ENCODE assay signal across 8 mouse cellular contexts in genomic region chr8:111881591-111881990, GRCm38 (mm10). TPM values are rescaled to one million over a fixed set of nuclear protein-coding genes. Genes with fewer than 3 reads are reported as not detected.
DNase-seq lines count a peak whose midpoint lies in the region; ATAC-seq and TF ChIP-seq lines count a peak whose summit lies in the region.

No protein-coding gene starts in this region.

- H3K4me2 ChIP-seq in forebrain, embryonic 11.5 days (ENCODE audit: low read depth, low read length, severe bottlenecking), result no peak overlapping the region
- no peak overlapping the region for H3K4me2 ChIP-seq in forebrain, embryonic 12.5 days
- no peak overlapping the region for H3K4me2 ChIP-seq in midbrain, embryonic 14.5 days (ENCODE audit: low read length)
- H3K4me2 ChIP-seq in midbrain, embryonic 13.5 days (replicated peaks), result no peak overlapping the region

- no peak for TF ChIP-seq POLR2A in liver, adult 2 months (IDR thresholded peaks at IDR 0.05; ENCODE audit: extremely low read depth, insufficient read depth, low read length)

- no peak overlapping the region for H3K27ac ChIP-seq in forebrain, embryonic 11.5 days (ENCODE audit: low read depth, low read length)
- no peak overlapping the region for H3K27ac ChIP-seq in forebrain, embryonic 12.5 days
- no peak overlapping the region for H3K27ac ChIP-seq in midbrain, embryonic 14.5 days (replicated peaks; ENCODE audit: low read depth, low read length)
- no peak overlapping the region for H3K27ac ChIP-seq in midbrain, embryonic 13.5 days
- H3K27ac ChIP-seq in liver, adult 2 months (replicated peaks; ENCODE audit: insufficient read depth, low read depth, low read length), result no peak overlapping the region

- ATAC-seq in forebrain, embryonic 11.5 days (replicated peaks; ENCODE audit: low FRiP score), result no peak
- no peak for ATAC-seq in forebrain, embryonic 12.5 days (ENCODE audit: low FRiP score)
- no peak for ATAC-seq in midbrain, embryonic 14.5 days (ENCODE audit: low FRiP score, low TSS enrichment)
- ATAC-seq in midbrain, embryonic 13.5 days, result no peak
- ATAC-seq in erythroblast, adult 5-6 weeks (replicated peaks; ENCODE audit: low FRiP score, poor library complexity, severe bottlenecking), result peak; percentile 71

- peak; percentile 66 for DNase-seq in forebrain, embryonic 11.5 days (ENCODE audit: low spot score)
- peak; percentile 80 for DNase-seq in midbrain, embryonic 14.5 days
- peak; percentile 79 for DNase-seq in brain, adult 2 months (ENCODE audit: low read depth, low spot score)
- peak; percentile 20 for DNase-seq in liver, adult 2 months (ENCODE audit: extremely low read depth, low read depth, low spot score)
- DNase-seq in right cerebral cortex, postnatal 14 days, result peak; percentile 23

- H3K4me3 ChIP-seq in forebrain, embryonic 11.5 days (ENCODE audit: low read depth, low read length), result no peak overlapping the region
- H3K4me3 ChIP-seq in forebrain, embryonic 12.5 days (replicated peaks), result no peak overlapping the region
- no peak overlapping the region for H3K4me3 ChIP-seq in midbrain, embryonic 14.5 days (replicated peaks; ENCODE audit: low read depth, low read length)
- no peak overlapping the region for H3K4me3 ChIP-seq in midbrain, embryonic 13.5 days (replicated peaks)
- H3K4me3 ChIP-seq in liver, adult 2 months (ENCODE audit: insufficient read depth, low read depth, low read length), result no peak overlapping the region

- no peaks in the 10 kb centered on the region for H3K9me3 ChIP-seq in forebrain, embryonic 11.5 days (ENCODE audit: control insufficient read depth, low read length)
- H3K9me3 ChIP-seq in forebrain, embryonic 12.5 days, result no peaks in the 10 kb centered on the region
- H3K9me3 ChIP-seq in midbrain, embryonic 14.5 days (ENCODE audit: control insufficient read depth, low read length), result no peaks in the 10 kb centered on the region
- no peaks in the 10 kb centered on the region for H3K9me3 ChIP-seq in midbrain, embryonic 13.5 days

- no peaks in the 10 kb centered on the region for H3K27me3 ChIP-seq in forebrain, embryonic 11.5 days (ENCODE audit: control insufficient read depth, insufficient read depth, low read length)
- no peaks in the 10 kb centered on the region; the same call in 1 of the 2 replicates for H3K27me3 ChIP-seq in forebrain, embryonic 12.5 days
- no peaks in the 10 kb centered on the region for H3K27me3 ChIP-seq in midbrain, embryonic 14.5 days (ENCODE audit: control insufficient read depth, insufficient read depth, low read length)
- H3K27me3 ChIP-seq in midbrain, embryonic 13.5 days, result peaks cover 4% of the 10 kb centered on the region; the same call in 1 of the 2 replicates
- H3K27me3 ChIP-seq in liver, adult 2 months (ENCODE audit: control insufficient read depth, insufficient read depth, low read length), result no peaks in the 10 kb centered on the region

- no peaks in the 10 kb centered on the region for H3K4me1 ChIP-seq in forebrain, embryonic 11.5 days (replicated peaks; ENCODE audit: control insufficient read depth, insufficient read depth, low read length)
- H3K4me1 ChIP-seq in forebrain, embryonic 12.5 days, result no peaks in the 10 kb centered on the region
- no peaks in the 10 kb centered on the region for H3K4me1 ChIP-seq in midbrain, embryonic 14.5 days (ENCODE audit: control insufficient read depth, insufficient read depth, low read length)
- H3K4me1 ChIP-seq in midbrain, embryonic 13.5 days (replicated peaks), result no peaks in the 10 kb centered on the region
- H3K4me1 ChIP-seq in liver, adult 2 months (ENCODE audit: control insufficient read depth, insufficient read depth, low read length), result no peaks in the 10 kb centered on the region

- no peak overlapping the region for H3K9ac ChIP-seq in forebrain, embryonic 11.5 days (ENCODE audit: low read length)
- H3K9ac ChIP-seq in forebrain, embryonic 12.5 days, result no peak overlapping the region
- no peak overlapping the region for H3K9ac ChIP-seq in midbrain, embryonic 14.5 days (replicated peaks; ENCODE audit: low read length)
- H3K9ac ChIP-seq in midbrain, embryonic 13.5 days (replicated peaks), result no peak overlapping the region
- no peak overlapping the region for H3K9ac ChIP-seq in liver, adult 2 months (ENCODE audit: low read depth, low read length)

- TF ChIP-seq CTCF in liver, adult 2 months (IDR thresholded peaks at IDR 0.05; ENCODE audit: low read depth, low read length), result peak; percentile 94

- no peaks in the 10 kb centered on the region for H3K79me2 ChIP-seq in liver, adult 2 months (ENCODE audit: control insufficient read depth, insufficient read depth, low read length)

- WGBS in forebrain, embryonic 11.5 days, result 0% methylated on average over 2 of the region's 2 CpGs
- 7% methylated on average over 2 of the region's 2 CpGs for WGBS in forebrain, embryonic 12.5 days
- 2% methylated on average over 2 of the region's 2 CpGs for WGBS in midbrain, embryonic 14.5 days
- 2% methylated on average over 2 of the region's 2 CpGs for WGBS in midbrain, embryonic 13.5 days
- WGBS in liver, adult 2 months, result 2% methylated on average over 2 of the region's 2 CpGs

- H3K36me3 ChIP-seq in forebrain, embryonic 11.5 days (ENCODE audit: control insufficient read depth, insufficient read depth, low read length), result no peaks in the 10 kb centered on the region
- H3K36me3 ChIP-seq in forebrain, embryonic 12.5 days (replicated peaks), result no peaks in the 10 kb centered on the region
- H3K36me3 ChIP-seq in midbrain, embryonic 14.5 days (ENCODE audit: control insufficient read depth, insufficient read depth, low read length), result no peaks in the 10 kb centered on the region
- H3K36me3 ChIP-seq in midbrain, embryonic 13.5 days, result no peaks in the 10 kb centered on the region
- no peaks in the 10 kb centered on the region for H3K36me3 ChIP-seq in liver, adult 2 months (ENCODE audit: control insufficient read depth, insufficient read depth, low read length)

RNA-seq across cellular contexts. Expression of gene Tmem170, which starts 5.0 kb away (rescaled TPM):
- 8.5 and 11.1 TPM in 2 replicates for polyA plus RNA-seq in forebrain, embryonic 11.5 days (2014; fragmentation: Nextera tagmentation; extraction: Ambion mirVana)
- polyA plus RNA-seq in forebrain, embryonic 12.5 days (2016; fragmentation: Nextera tagmentation; extraction: Ambion mirVana), result 7.6 and 8.7 TPM in 2 replicates
- 3.0 and 3.6 TPM in 2 replicates for polyA plus RNA-seq in midbrain, embryonic 14.5 days (2014; fragmentation: Nextera tagmentation; extraction: Ambion mirVana)
- polyA plus RNA-seq in midbrain, embryonic 13.5 days (2015; fragmentation: Nextera tagmentation; extraction: Ambion mirVana), result 5.3 and 5.4 TPM in 2 replicates
- 0.84 and 2.7 TPM in 2 replicates for total RNA-seq in erythroblast, adult 5-6 weeks (2015; ENCODE audit: low replicate concordance)
- 0.70 and 1.4 TPM in 2 replicates for total RNA-seq in erythroblast, adult 5-6 weeks (2017; ENCODE audit: low replicate concordance)
- 5.0 and 7.9 TPM in 2 replicates for total RNA-seq in liver, adult 2 months (2014; rRNA removed)
- polyA plus RNA-seq in liver, adult 2 months (2012; rRNA removed), result 3.3 and 3.8 TPM in 2 replicates

RNA-seq across cellular contexts. Expression of gene Cfdp1, which starts 27.5 kb away (rescaled TPM):
- 196 and 206 TPM in 2 replicates for polyA plus RNA-seq in forebrain, embryonic 11.5 days (2014; fragmentation: Nextera tagmentation; extraction: Ambion mirVana)
- polyA plus RNA-seq in forebrain, embryonic 12.5 days (2016; fragmentation: Nextera tagmentation; extraction: Ambion mirVana), result 199 and 207 TPM in 2 replicates
- polyA plus RNA-seq in midbrain, embryonic 14.5 days (2014; fragmentation: Nextera tagmentation; extraction: Ambion mirVana), result 167 and 184 TPM in 2 replicates
- polyA plus RNA-seq in midbrain, embryonic 13.5 days (2015; fragmentation: Nextera tagmentation; extraction: Ambion mirVana), result 193 and 196 TPM in 2 replicates
- total RNA-seq in erythroblast, adult 5-6 weeks (2015; ENCODE audit: low replicate concordance), result 13.3 and 43.7 TPM in 2 replicates
- total RNA-seq in erythroblast, adult 5-6 weeks (2017; ENCODE audit: low replicate concordance), result 32.5 and 33.6 TPM in 2 replicates
- total RNA-seq in liver, adult 2 months (2014; rRNA removed), result 27.6 and 40.7 TPM in 2 replicates
- polyA plus RNA-seq in liver, adult 2 months (2012; rRNA removed), result 3.8 and 4.6 TPM in 2 replicates

RNA-seq across cellular contexts. Expression of gene Chst5, which starts 28.7 kb away (rescaled TPM):
- 1.9 and 2.2 TPM in 2 replicates for polyA plus RNA-seq in forebrain, embryonic 11.5 days (2014; fragmentation: Nextera tagmentation; extraction: Ambion mirVana)
- 1.5 and 1.7 TPM in 2 replicates for polyA plus RNA-seq in forebrain, embryonic 12.5 days (2016; fragmentation: Nextera tagmentation; extraction: Ambion mirVana)
- polyA plus RNA-seq in midbrain, embryonic 14.5 days (2014; fragmentation: Nextera tagmentation; extraction: Ambion mirVana), result 3.1 and 3.2 TPM in 2 replicates
- polyA plus RNA-seq in midbrain, embryonic 13.5 days (2015; fragmentation: Nextera tagmentation; extraction: Ambion mirVana), result 3.1 and 4.2 TPM in 2 replicates
- not detected in 2 replicates for total RNA-seq in erythroblast, adult 5-6 weeks (2015; ENCODE audit: low replicate concordance)
- not detected in 2 replicates for total RNA-seq in erythroblast, adult 5-6 weeks (2017; ENCODE audit: low replicate concordance)
- total RNA-seq in liver, adult 2 months (2014; rRNA removed), result not detected in 2 replicates
- polyA plus RNA-seq in liver, adult 2 months (2012; rRNA removed), result not detected in 2 replicates

RNA-seq across cellular contexts. Expression of gene Tmem231, which starts 52.1 kb away (rescaled TPM):
- 19.9 and 22.2 TPM in 2 replicates for polyA plus RNA-seq in forebrain, embryonic 11.5 days (2014; fragmentation: Nextera tagmentation; extraction: Ambion mirVana)
- polyA plus RNA-seq in forebrain, embryonic 12.5 days (2016; fragmentation: Nextera tagmentation; extraction: Ambion mirVana), result 18.6 and 18.7 TPM in 2 replicates
- polyA plus RNA-seq in midbrain, embryonic 14.5 days (2014; fragmentation: Nextera tagmentation; extraction: Ambion mirVana), result 14.8 and 16.7 TPM in 2 replicates
- polyA plus RNA-seq in midbrain, embryonic 13.5 days (2015; fragmentation: Nextera tagmentation; extraction: Ambion mirVana), result 15.9 and 16.8 TPM in 2 replicates
- 2.7 TPM in 1 of 2 replicates, not detected in the other for total RNA-seq in erythroblast, adult 5-6 weeks (2015; ENCODE audit: low replicate concordance)
- total RNA-seq in erythroblast, adult 5-6 weeks (2017; ENCODE audit: low replicate concordance), result 4.7 and 5.0 TPM in 2 replicates
- total RNA-seq in liver, adult 2 months (2014; rRNA removed), result 0.09 and 0.20 TPM in 2 replicates
- 0.17 and 0.24 TPM in 2 replicates for polyA plus RNA-seq in liver, adult 2 months (2012; rRNA removed)

RNA-seq across cellular contexts. Expression of gene Gabarapl2, which starts 58.9 kb away (rescaled TPM):
- polyA plus RNA-seq in forebrain, embryonic 11.5 days (2014; fragmentation: Nextera tagmentation; extraction: Ambion mirVana), result 272 and 278 TPM in 2 replicates
- 336 and 356 TPM in 2 replicates for polyA plus RNA-seq in forebrain, embryonic 12.5 days (2016; fragmentation: Nextera tagmentation; extraction: Ambion mirVana)
- polyA plus RNA-seq in midbrain, embryonic 14.5 days (2014; fragmentation: Nextera tagmentation; extraction: Ambion mirVana), result 490 and 510 TPM in 2 replicates
- polyA plus RNA-seq in midbrain, embryonic 13.5 days (2015; fragmentation: Nextera tagmentation; extraction: Ambion mirVana), result 453 and 504 TPM in 2 replicates
- total RNA-seq in erythroblast, adult 5-6 weeks (2015; ENCODE audit: low replicate concordance), result 113 and 121 TPM in 2 replicates
- 170 and 171 TPM in 2 replicates for total RNA-seq in erythroblast, adult 5-6 weeks (2017; ENCODE audit: low replicate concordance)
- total RNA-seq in liver, adult 2 months (2014; rRNA removed), result 39.5 and 42.6 TPM in 2 replicates
- 24.1 and 26.8 TPM in 2 replicates for polyA plus RNA-seq in liver, adult 2 months (2012; rRNA removed)

Comparison
In these comparisons a context has a peak if more than half of its experiments do, and no peak if none do; other contexts are left out.
1. DNase-seq: peak in every context shown above with its lines; median percentile 80 in midbrain, embryonic 14.5 days; 79 in brain, adult 2 months; 66 in forebrain, embryonic 11.5 days; 23 in right cerebral cortex, postnatal 14 days; 20 in liver, adult 2 months.
2. RNA of gene Cfdp1, which starts 27.5 kb away (polyA plus RNA-seq): 196 to 206 TPM in forebrain, embryonic 11.5 days, 199 to 207 TPM in forebrain, embryonic 12.5 days, 193 to 196 TPM in midbrain, embryonic 13.5 days and 167 to 184 TPM in midbrain, embryonic 14.5 days; 3.8 to 4.6 TPM in liver, adult 2 months; every median in the first group is over 10 times any median in the second.